Mouse (Mus musculus): ENCODE results near the gene Cdh1.

DNA sequence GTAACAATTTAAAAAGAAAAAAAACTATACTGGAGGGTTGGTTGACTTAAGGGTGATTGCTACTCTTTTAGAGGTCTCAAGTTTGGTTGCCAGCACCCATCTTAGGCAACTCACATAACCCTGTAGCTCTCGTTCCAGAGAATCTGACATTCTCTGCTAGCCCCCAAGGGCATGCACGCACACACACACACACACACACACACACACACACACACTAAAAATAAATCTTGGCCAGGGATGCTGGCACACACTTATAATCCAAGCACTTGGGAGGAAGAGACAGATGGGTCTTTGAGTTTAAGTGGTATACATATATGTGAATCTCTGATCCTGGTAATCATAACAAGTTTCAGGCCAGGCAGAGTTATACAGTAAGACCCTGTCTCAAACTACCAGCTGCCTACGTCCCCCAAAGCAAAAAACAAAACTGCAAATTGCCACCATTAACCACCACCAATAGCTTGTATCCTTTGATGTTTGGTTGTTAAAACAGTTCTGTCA, 94.6 kb downstream of the Cdh1 start:
- no peak for TF ChIP-seq POLR2A (IDR thresholded peaks at IDR 0.05; ENCODE audit: low read depth, low read length)
- TF ChIP-seq GABPA (IDR thresholded peaks at IDR 0.05; ENCODE audit: insufficient replicate concordance, low read depth, low read length) = no peak
- TF ChIP-seq EP300 (IDR thresholded peaks at IDR 0.05; ENCODE audit: low read length) = no peak
- no peak for TF ChIP-seq HCFC1 (IDR thresholded peaks at IDR 0.05; ENCODE audit: low read depth, low read length)
- TF ChIP-seq USF1 (IDR thresholded peaks at IDR 0.05; ENCODE audit: low read depth, low read length) = no peak
- no peak for TF ChIP-seq MYC (IDR thresholded peaks at IDR 0.05; ENCODE audit: low read depth, low read length)
